Mouse (Mus musculus): ENCODE measurements around the gene Crocc2.

Gene Crocc2

DNA sequence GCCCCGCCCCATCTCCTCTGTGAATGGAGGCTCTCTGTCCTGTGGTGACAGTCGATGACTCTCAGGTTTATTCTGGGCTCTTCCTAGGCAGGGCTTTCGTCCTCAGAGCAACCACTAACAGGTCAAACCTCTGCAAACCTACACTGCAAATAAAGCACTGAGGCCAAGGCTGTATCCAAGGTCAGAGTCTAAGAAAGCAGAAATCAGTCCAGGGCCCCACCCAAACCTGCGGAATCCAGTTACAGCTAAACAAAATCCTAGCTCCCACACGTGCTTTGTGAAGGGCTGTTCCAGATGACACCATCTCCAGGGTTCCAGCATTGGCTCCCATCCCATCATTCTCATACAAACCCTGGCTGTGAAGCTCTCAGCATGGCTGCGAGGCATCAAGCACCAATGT is 107.0 kb downstream of the Crocc2 start:
- no peak for DNase-seq

DNA sequence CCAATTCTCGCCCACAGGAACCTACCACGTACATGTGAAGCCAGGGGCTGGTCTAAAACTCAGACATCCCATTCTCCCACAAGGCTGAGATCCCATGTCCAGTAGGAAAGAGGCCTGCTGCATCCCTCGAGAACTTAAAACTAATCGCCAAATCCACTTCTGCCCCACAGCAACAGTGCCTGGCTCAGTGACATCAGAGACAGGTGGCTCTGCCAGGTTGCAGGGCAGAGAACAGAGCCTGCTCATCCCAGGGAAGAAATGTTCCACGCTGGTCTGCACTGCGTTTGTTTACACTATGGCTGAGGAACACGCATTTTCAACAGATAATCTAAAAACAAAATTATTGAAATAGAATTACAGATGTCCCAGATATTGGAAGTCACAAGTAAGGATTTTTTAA is 108.5 kb downstream of the Crocc2 start:
- DNase-seq: no peak

Data from layer of hippocampus, adult 9-11 months (tissue).